Mouse (Mus musculus) hindbrain, embryonic 16.5 days (tissue): ENCODE measurements around the gene Bphl. TPM values are rescaled to one million over a fixed set of nuclear protein-coding genes. Genes with fewer than 3 reads are reported as not detected.

Experiments
- ATAC-seq: fragments of 200-750 bp; cut with Nextera tagmentation; 2 replicates; pipeline ENCODE4 v1.8.0; 2017; ENCODE audit warnings: moderate TSS enrichment, moderate library complexity
- H3K27ac ChIP-seq: fragments of 300-500 bp; sonication (generic); 2 replicates; pipeline ENCODE4 v1.5.1; 2014; ENCODE audit warnings: low read depth, mild to moderate bottlenecking, control low read depth, low read length, moderate library complexity
- H3K27me3 ChIP-seq: fragments of 300-500 bp; sonication (generic); replicated peaks from 2 replicates; pipeline ENCODE4 v1.6.1; 2014; ENCODE audit warnings: low read length; ENCODE audit not compliant: control insufficient read depth, insufficient read depth
- H3K36me3 ChIP-seq: fragments of 300-500 bp; sonication (generic); 2 replicates; pipeline ENCODE4 v1.6.1; 2014; ENCODE audit warnings: mild to moderate bottlenecking, low read length, moderate library complexity, mixed read lengths; ENCODE audit not compliant: control insufficient read depth, insufficient read depth
- H3K4me1 ChIP-seq: fragments of 300-500 bp; sonication (generic); 2 replicates; pipeline ENCODE4 v1.6.1; 2014; ENCODE audit warnings: low read depth, low read length; ENCODE audit not compliant: control insufficient read depth, insufficient read depth
- H3K4me2 ChIP-seq: fragments of 300-500 bp; sonication (generic); 2 replicates; pipeline ENCODE4 v1.6.1; 2014; ENCODE audit warnings: mild to moderate bottlenecking, low read length, control low read depth, moderate library complexity
- H3K4me3 ChIP-seq: fragments of 300-500 bp; sonication (generic); 2 replicates; pipeline ENCODE4 v1.5.1; 2014; ENCODE audit warnings: mild to moderate bottlenecking, low read length, control low read depth, moderate library complexity
- H3K9ac ChIP-seq: fragments of 300-500 bp; sonication (generic); 2 replicates; pipeline ENCODE4 v1.6.1; 2014; ENCODE audit warnings: low read depth, mild to moderate bottlenecking, control low read depth, low read length, moderate library complexity
- H3K9me3 ChIP-seq: fragments of 300-500 bp; sonication (generic); 2 replicates; pipeline ENCODE4 v1.6.1; 2014; ENCODE audit warnings: mild to moderate bottlenecking, low read length, moderate library complexity; ENCODE audit not compliant: control insufficient read depth
- WGBS: fragments of 180-500 bp; shearing (Covaris S2); extraction: QIAGEN DNeasy Blood & Tissue Kit; methylation state at CpG from one replicate; pipeline ENCODE4 v1.1.7; 2014; 5-methylcytosine and 5-hydroxymethylcytosine counted together
- polyA plus RNA-seq: library from polyadenylated mRNA; unstranded; fragments of >200 nt; fragmentation: Nextera tagmentation; extraction: Ambion mirVana; gene quantifications from 2 replicates; pipeline ENCODE4 v1.2.1, GENCODE M21; 2015

The Bphl gene
- polyA plus RNA-seq, 1 experiment from 2014 or later, result 45.9 TPM

GRCm38 (mm10) chr13:34109035-34109676 lies 71.8 kb downstream of the Bphl start:
- Histone ChIP-seq H3K36me3 (no peaks in the 10 kb centered on the region), H3K27ac (no peak overlapping the region), H3K4me1 (no peaks in the 10 kb centered on the region), H3K27me3 (no peaks in the 10 kb centered on the region), H3K4me2 (no peak overlapping the region), H3K4me3 (no peak overlapping the region), H3K9me3 (no peaks in the 10 kb centered on the region), H3K9ac (no peak overlapping the region)
- WGBS, result 73% methylated on average over 4 of the region's 4 CpGs
- ATAC-seq, result no peak

- no peak for ATAC-seq
Observed at GRCm38 (mm10) chr13:34109677-34110058, 72.3 kb downstream of the Bphl start.

GRCm38 (mm10) chr13:34111019-34111418 lies 73.6 kb downstream of the Bphl start:
- Histone ChIP-seq H3K27ac (no peak overlapping the region), H3K9me3 (no peaks in the 10 kb centered on the region), H3K4me3 (no peak overlapping the region), H3K36me3 (no peaks in the 10 kb centered on the region), H3K4me2 (no peak overlapping the region), H3K27me3 (no peaks in the 10 kb centered on the region), H3K9ac (no peak overlapping the region), H3K4me1 (no peaks in the 10 kb centered on the region)
- ATAC-seq, result no peak
- WGBS, result 73% methylated on average over 5 of the region's 5 CpGs

More at GRCm38 (mm10) chr13:34109677-34110058, 72.3 kb downstream of the Bphl start:
- Histone ChIP-seq H3K4me1 (no peaks in the 10 kb centered on the region), H3K9me3 (no peaks in the 10 kb centered on the region), H3K27ac (no peak overlapping the region), H3K36me3 (no peaks in the 10 kb centered on the region), H3K9ac (no peak overlapping the region), H3K4me2 (no peak overlapping the region), H3K4me3 (no peak overlapping the region), H3K27me3 (no peaks in the 10 kb centered on the region)
- WGBS, result 28% methylated on average over 4 of the region's 4 CpGs

DNA sequence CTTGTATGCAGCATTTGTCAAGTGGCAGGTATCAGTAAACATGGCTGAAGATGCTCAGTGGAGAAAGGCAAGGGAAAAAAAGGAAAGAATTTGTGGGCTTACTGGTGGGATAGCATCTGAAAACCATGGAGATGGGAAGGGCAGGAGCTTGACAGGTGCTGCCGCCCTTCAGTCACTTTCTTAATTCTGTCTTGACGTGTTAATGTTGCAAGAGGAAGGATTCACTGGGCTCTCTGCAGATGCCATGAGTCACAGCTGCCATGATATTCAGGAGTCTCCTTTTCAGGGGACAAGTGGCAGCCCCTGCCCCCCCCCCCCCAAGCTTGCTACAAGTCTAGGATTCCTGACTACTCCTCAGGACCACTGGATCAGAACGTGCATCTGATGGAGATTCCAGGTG lies 74.5 kb downstream of the Bphl start:
- WGBS, result 85% methylated on average over 3 of the region's 3 CpGs
- Histone ChIP-seq H3K9me3 (no peaks in the 10 kb centered on the region), H3K4me3 (no peak overlapping the region), H3K4me2 (no peak overlapping the region), H3K27ac (no peak overlapping the region), H3K36me3 (no peaks in the 10 kb centered on the region), H3K9ac (no peak overlapping the region), H3K27me3 (no peaks in the 10 kb centered on the region), H3K4me1 (no peaks in the 10 kb centered on the region)
- no peak for ATAC-seq

DNA sequence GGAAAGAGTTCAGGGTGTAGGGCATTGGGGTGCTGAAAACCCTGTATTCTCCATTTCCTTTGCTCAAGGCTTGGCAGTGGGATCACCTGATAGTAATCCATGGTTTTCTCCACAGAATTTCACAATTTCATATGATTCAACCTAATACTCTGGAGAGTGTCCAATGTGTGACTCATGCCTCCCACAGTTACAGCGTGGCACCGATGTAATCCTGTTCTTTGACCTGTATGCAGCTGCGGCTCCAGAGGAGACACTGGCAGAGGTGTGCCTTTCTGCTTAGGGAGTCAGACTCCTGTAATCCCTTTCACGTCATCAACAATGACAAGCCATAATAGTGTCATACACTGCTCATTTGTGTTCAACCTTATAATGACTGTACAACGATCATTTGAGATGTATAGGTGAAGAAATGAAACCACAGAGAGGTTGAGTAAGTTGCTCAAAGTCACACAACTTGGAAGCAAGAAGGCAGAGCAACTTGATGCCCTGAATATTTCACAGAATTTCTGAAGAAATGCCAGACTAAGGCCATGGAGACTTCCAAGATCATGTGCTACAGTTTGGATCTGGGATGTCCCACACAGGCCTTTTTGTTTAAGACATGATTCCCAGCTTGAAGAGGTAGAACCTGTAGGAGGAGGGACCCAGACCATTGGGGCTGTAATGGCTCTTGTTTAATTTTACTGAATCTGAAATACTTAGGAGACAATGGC lies 75.1 kb downstream of the Bphl start:
- no peak for ATAC-seq
- Histone ChIP-seq H3K9ac (no peak overlapping the region), H3K27ac (no peak overlapping the region), H3K4me3 (no peak overlapping the region), H3K4me1 (no peaks in the 10 kb centered on the region), H3K4me2 (no peak overlapping the region), H3K36me3 (no peaks in the 10 kb centered on the region), H3K27me3 (no peaks in the 10 kb centered on the region), H3K9me3 (no peaks in the 10 kb centered on the region)
- 87% methylated on average over 5 of the region's 5 CpGs for WGBS

GRCm38 (mm10) chr13:34113086-34113485 lies 75.7 kb downstream of the Bphl start:
- WGBS, result 83% methylated on average over 3 of the region's 3 CpGs
- no peaks in the 10 kb centered on the region for H3K9me3 ChIP-seq
- no peaks in the 10 kb centered on the region for H3K4me1 ChIP-seq
- no peaks in the 10 kb centered on the region for H3K27me3 ChIP-seq
- H3K27ac ChIP-seq, result no peak overlapping the region
- no peak for ATAC-seq
- no peak overlapping the region for H3K4me2 ChIP-seq
- no peak overlapping the region for H3K9ac ChIP-seq
- no peaks in the 10 kb centered on the region for H3K36me3 ChIP-seq
- H3K4me3 ChIP-seq, result no peak overlapping the region

- Histone ChIP-seq H3K4me2 (no peak overlapping the region), H3K4me1 (no peaks in the 10 kb centered on the region), H3K27me3 (no peaks in the 10 kb centered on the region), H3K4me3 (no peak overlapping the region), H3K9ac (no peak overlapping the region), H3K36me3 (no peaks in the 10 kb centered on the region), H3K9me3 (no peaks in the 10 kb centered on the region), H3K27ac (no peak overlapping the region)
- no peak for ATAC-seq
- WGBS, result 91% methylated on average over 4 of the region's 4 CpGs
Observed at GRCm38 (mm10) chr13:34114654-34115053, 77.3 kb downstream of the Bphl start.

GRCm38 (mm10) chr13:34116508-34116907 lies 79.1 kb downstream of the Bphl start:
- no peak overlapping the region for H3K27ac ChIP-seq
- H3K27me3 ChIP-seq, result no peaks in the 10 kb centered on the region
- no peak overlapping the region for H3K9ac ChIP-seq
- no peaks in the 10 kb centered on the region for H3K4me1 ChIP-seq
- ATAC-seq, result no peak
- 86% methylated on average over 6 of the region's 6 CpGs for WGBS
- H3K4me3 ChIP-seq, result no peak overlapping the region
- H3K9me3 ChIP-seq, result no peaks in the 10 kb centered on the region
- H3K4me2 ChIP-seq, result no peak overlapping the region
- H3K36me3 ChIP-seq, result no peaks in the 10 kb centered on the region

GRCm38 (mm10) chr13:34118816-34119215 lies 81.4 kb downstream of the Bphl start:
- no peaks in the 10 kb centered on the region for H3K9me3 ChIP-seq
- H3K36me3 ChIP-seq, result no peaks in the 10 kb centered on the region
- H3K4me2 ChIP-seq, result no peak overlapping the region
- H3K4me3 ChIP-seq, result no peak overlapping the region
- peaks cover 4% of the 10 kb centered on the region for H3K4me1 ChIP-seq
- H3K9ac ChIP-seq, result no peak overlapping the region
- H3K27me3 ChIP-seq, result no peaks in the 10 kb centered on the region
- 78% methylated on average over 4 of the region's 4 CpGs for WGBS
- H3K27ac ChIP-seq, result no peak overlapping the region
- ATAC-seq, result no peak
